Mouse (Mus musculus): ENCODE data around the gene Flt3.

The Flt3 gene

GRCm38 (mm10) chr5:147354161-147354780 lies 46.0 kb downstream of the Flt3 start:
- no peak for DNase-seq (ENCODE audit: low spot score)

- no peak for DNase-seq (ENCODE audit: low spot score)
These were observed 48.4 kb downstream of the Flt3 start for GRCm38 (mm10) chr5:147351931-147352330.

- DNase-seq (ENCODE audit: low spot score) = no peak
These were observed 54.3 kb downstream of the Flt3 start for GRCm38 (mm10) chr5:147345981-147346380.

GRCm38 (mm10) chr5:147343904-147344303 lies 56.4 kb downstream of the Flt3 start:
- no peak for DNase-seq (ENCODE audit: low spot score)

- no peak for DNase-seq (ENCODE audit: low spot score)
These were observed 57.4 kb downstream of the Flt3 start for GRCm38 (mm10) chr5:147342901-147343300.

- no peak for DNase-seq (ENCODE audit: low spot score)
These were observed 59.4 kb downstream of the Flt3 start for GRCm38 (mm10) chr5:147340741-147341414.

GRCm38 (mm10) chr5:147339560-147339959 lies 60.7 kb downstream of the Flt3 start:
- DNase-seq (ENCODE audit: low spot score) = no peak

GRCm38 (mm10) chr5:147338967-147339366 lies 61.3 kb downstream of the Flt3 start:
- no peak for DNase-seq (ENCODE audit: low spot score)

GRCm38 (mm10) chr5:147332711-147333110 lies 67.6 kb downstream of the Flt3 start:
- DNase-seq (ENCODE audit: low spot score) = no peak

GRCm38 (mm10) chr5:147331547-147331946 lies 68.7 kb downstream of the Flt3 start:
- DNase-seq (ENCODE audit: low spot score) = peak; percentile 64

GRCm38 (mm10) chr5:147329946-147330345 lies 70.3 kb downstream of the Flt3 start:
- DNase-seq (ENCODE audit: low spot score) = no peak

- DNase-seq (ENCODE audit: low spot score) = no peak
These were observed 72.7 kb downstream of the Flt3 start for GRCm38 (mm10) chr5:147327636-147328035.

GRCm38 (mm10) chr5:147325931-147326330 lies 74.4 kb downstream of the Flt3 start:
- DNase-seq (ENCODE audit: low spot score) = no peak

- peak; percentile 86 for DNase-seq (ENCODE audit: low spot score)
These were observed 76.9 kb downstream of the Flt3 start for GRCm38 (mm10) chr5:147323237-147323917.

- DNase-seq (ENCODE audit: low spot score) = no peak
These were observed 78.1 kb downstream of the Flt3 start, which contains the start of gene Urad for GRCm38 (mm10) chr5:147322183-147322582. TSS of gene Urad (minus strand) at chr5:147322440.

- peak; percentile 92 for DNase-seq (ENCODE audit: low spot score)
These were observed 80.6 kb downstream of the Flt3 start for GRCm38 (mm10) chr5:147319653-147320052.

GRCm38 (mm10) chr5:147317991-147318390 lies 82.3 kb downstream of the Flt3 start:
- peak; percentile 36 for DNase-seq (ENCODE audit: low spot score)

- DNase-seq (ENCODE audit: low spot score) = no peak
These were observed 83.0 kb downstream of the Flt3 start for GRCm38 (mm10) chr5:147317321-147317720.

GRCm38 (mm10) chr5:147315432-147316075 lies 84.7 kb downstream of the Flt3 start:
- DNase-seq (ENCODE audit: low spot score) = no peak

GRCm38 (mm10) chr5:147314646-147315431 lies 85.5 kb downstream of the Flt3 start:
- no peak for DNase-seq (ENCODE audit: low spot score)

GRCm38 (mm10) chr5:147312830-147313685 lies 87.2 kb downstream of the Flt3 start:
- DNase-seq (ENCODE audit: low spot score) = no peak
